Mouse (Mus musculus) heart, embryonic 11.5 days (tissue): ENCODE measurements at regions not wholly inside any gene's neighbourhood (a gene's known extent, or its start where the extent isn't known, plus 50 kb on each side); places are given as distances from the start of the nearest gene placed in this dataset.

ENCODE experiments used
- ATAC-seq: fragments of 200-750 bp; cut with Nextera tagmentation; replicated peaks from 2 replicates; pipeline ENCODE4 v1.8.0; 2017; ENCODE audit warnings: moderate library complexity; ENCODE audit not compliant: insufficient number of reproducible peaks, low FRiP score, low TSS enrichment
- H3K27ac ChIP-seq: fragments of 300-500 bp; sonication (generic); 2 replicates; pipeline ENCODE4 v1.5.1; 2014; ENCODE audit warnings: mild to moderate bottlenecking, low read depth, low read length
- H3K27me3 ChIP-seq: fragments of 300-500 bp; sonication (generic); 2 replicates; pipeline ENCODE4 v1.6.1; 2014; ENCODE audit warnings: mild to moderate bottlenecking, low read length, mixed read lengths; ENCODE audit not compliant: control insufficient read depth, insufficient read depth
- H3K36me3 ChIP-seq: fragments of 300-500 bp; sonication (generic); 2 replicates; pipeline ENCODE4 v1.6.1; 2014; ENCODE audit warnings: mild to moderate bottlenecking, low read length, moderate library complexity, mixed read lengths; ENCODE audit not compliant: control insufficient read depth, insufficient read depth
- H3K4me1 ChIP-seq: fragments of 300-500 bp; sonication (generic); 2 replicates; pipeline ENCODE4 v1.6.1; 2014; ENCODE audit warnings: low read length; ENCODE audit not compliant: control insufficient read depth, insufficient read depth
- H3K4me2 ChIP-seq: fragments of 300-500 bp; sonication (generic); 2 replicates; pipeline ENCODE4 v1.6.1; 2014; ENCODE audit warnings: mild to moderate bottlenecking, moderate library complexity
- H3K4me3 ChIP-seq: fragments of 300-500 bp; sonication (generic); 2 replicates; pipeline ENCODE4 v1.5.1; 2014; ENCODE audit warnings: low read depth, low read length
- H3K9ac ChIP-seq: fragments of 300-500 bp; sonication (generic); 2 replicates; pipeline ENCODE4 v1.6.1; 2014; ENCODE audit warnings: mild to moderate bottlenecking, low read depth, low read length, moderate library complexity
- H3K9me3 ChIP-seq: fragments of 300-500 bp; sonication (generic); replicated peaks from 2 replicates; pipeline ENCODE4 v1.6.1; 2016; ENCODE audit warnings: low read length; ENCODE audit not compliant: control insufficient read depth
- WGBS: fragments of 180-500 bp; shearing (Covaris S2); extraction: QIAGEN DNeasy Blood & Tissue Kit; methylation state at CpG from one replicate; pipeline ENCODE4 v1.1.7; 2014; ENCODE audit not compliant: insufficient replicate concordance; 5-methylcytosine and 5-hydroxymethylcytosine counted together

GRCm38 (mm10) chr16:93462286-93462610 is 141.6 kb downstream of the Setd4 start:
- no peak overlapping the region for H3K27ac ChIP-seq
- ATAC-seq: no peak
- H3K4me3 ChIP-seq: no peak overlapping the region
- H3K36me3 ChIP-seq: no peaks in the 10 kb centered on the region
- H3K9me3 ChIP-seq: no peaks in the 10 kb centered on the region
- peaks cover 11% of the 10 kb centered on the region for H3K27me3 ChIP-seq
- WGBS: 31% methylated on average over 8 of the region's 8 CpGs
- H3K4me2 ChIP-seq: peak overlapping the region; percentile 16
- H3K9ac ChIP-seq: no peak overlapping the region
- H3K4me1 ChIP-seq: peaks cover 18% of the 10 kb centered on the region

DNA sequence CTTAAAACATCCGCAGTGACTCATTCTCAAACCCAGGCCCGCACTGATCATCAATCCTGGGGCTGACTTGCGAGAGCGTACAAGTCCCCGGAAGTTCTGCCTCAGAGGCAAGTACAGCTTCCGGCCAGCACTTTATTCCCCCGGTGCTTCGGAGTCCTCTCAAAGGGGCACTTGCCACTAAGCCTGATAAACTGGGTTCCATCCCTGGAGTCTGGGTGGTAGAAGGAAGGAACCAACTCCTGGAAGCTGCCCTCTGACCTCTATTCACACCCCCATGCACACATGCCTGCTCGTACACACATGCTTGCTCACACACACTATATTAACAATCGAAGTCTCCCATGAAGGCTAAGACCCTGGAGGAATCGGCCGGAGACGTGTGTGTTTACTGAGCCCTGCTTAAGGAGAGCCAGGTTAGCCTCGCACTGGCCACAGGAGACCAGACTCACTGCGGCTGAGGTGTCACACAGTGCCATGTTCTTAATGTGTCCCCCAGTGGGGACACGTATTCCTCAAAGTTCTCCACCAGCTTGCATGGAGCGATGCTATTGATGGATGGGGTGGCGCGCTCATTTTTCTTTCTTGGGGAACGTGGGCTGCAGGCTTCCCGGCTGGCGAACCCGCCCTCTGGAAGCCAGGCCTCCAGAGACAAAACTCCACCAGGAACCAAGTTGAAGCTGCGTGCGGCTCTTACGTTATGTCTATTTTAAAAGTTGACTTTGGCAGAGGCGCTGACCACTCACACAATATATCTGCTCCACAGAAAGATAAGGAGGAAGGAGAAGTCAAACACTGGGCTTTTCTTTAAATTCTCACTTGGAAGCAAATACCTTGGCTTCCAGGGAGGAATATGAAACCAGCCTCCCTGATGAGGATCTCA is 142.2 kb downstream of the Setd4 start:
- no peak overlapping the region for H3K9ac ChIP-seq
- peak overlapping the region; percentile 16 for H3K4me2 ChIP-seq
- H3K27ac ChIP-seq: peak overlapping the region; percentile 70
- no peak for ATAC-seq
- no peaks in the 10 kb centered on the region for H3K9me3 ChIP-seq
- WGBS: 55% methylated on average over 27 of the region's 27 CpGs
- H3K27me3 ChIP-seq: peaks cover 11% of the 10 kb centered on the region
- no peaks in the 10 kb centered on the region for H3K36me3 ChIP-seq
- peaks cover 18% of the 10 kb centered on the region for H3K4me1 ChIP-seq
- no peak overlapping the region for H3K4me3 ChIP-seq

- H3K9ac ChIP-seq: no peak overlapping the region
- H3K36me3 ChIP-seq: no peaks in the 10 kb centered on the region
- H3K9me3 ChIP-seq: no peaks in the 10 kb centered on the region
- H3K4me3 ChIP-seq: no peak overlapping the region
- peaks cover 14% of the 10 kb centered on the region for H3K27me3 ChIP-seq
- no peak for ATAC-seq
- no peak overlapping the region for H3K4me2 ChIP-seq
- 38% methylated on average over 12 of the region's 12 CpGs for WGBS
- peaks cover 18% of the 10 kb centered on the region for H3K4me1 ChIP-seq
- no peak overlapping the region for H3K27ac ChIP-seq
Observed at GRCm38 (mm10) chr16:93459497-93460240, 144.2 kb downstream of the Setd4 start.

DNA sequence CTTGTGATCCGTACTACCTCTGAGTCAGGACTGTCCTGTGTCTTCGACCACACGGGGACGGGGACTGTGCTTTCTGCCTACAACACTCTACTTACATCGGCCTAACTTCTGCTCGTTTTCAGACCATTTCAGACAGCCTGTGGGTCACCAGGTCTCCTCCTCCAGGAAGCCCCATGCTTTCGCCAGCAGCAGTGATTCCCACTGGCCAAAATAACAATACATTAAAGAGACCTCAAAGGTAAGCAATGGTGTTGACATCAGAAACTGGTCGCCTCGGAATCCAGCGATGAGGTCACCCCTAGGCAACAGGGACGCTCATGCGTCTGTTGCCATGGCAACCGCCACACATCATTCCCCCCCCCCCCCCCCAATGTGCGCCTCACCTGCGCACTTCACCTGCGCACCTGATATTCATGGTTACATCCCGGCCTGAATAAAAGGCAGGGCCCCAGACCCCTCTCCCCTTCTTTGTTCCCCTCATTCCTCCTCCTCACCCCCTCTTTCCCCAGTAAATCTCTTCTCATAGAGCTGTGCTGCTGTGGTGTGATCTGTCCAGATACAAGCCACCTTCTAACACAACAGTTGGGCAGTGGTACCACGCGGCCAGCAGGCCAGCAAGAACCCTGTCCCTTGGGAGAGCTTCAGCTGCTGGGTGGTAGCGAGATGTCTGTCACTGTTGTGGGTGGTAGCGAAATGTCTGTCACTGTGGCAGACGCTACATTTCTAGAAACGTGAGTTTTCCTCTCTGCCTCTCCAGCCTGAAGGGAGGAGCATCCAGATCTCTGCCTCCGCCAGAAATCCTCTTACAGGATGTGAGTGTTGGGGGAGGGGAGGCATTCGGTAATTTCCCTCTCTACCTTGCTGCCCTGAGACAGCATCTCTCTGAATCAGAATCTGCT is 145.0 kb downstream of the Setd4 start:
- Histone ChIP-seq H3K36me3 (no peaks in the 10 kb centered on the region), H3K4me3 (no peak overlapping the region), H3K27me3 (peaks cover 14% of the 10 kb centered on the region), H3K4me2 (peak overlapping the region; percentile 23), H3K27ac (no peak overlapping the region), H3K9me3 (no peaks in the 10 kb centered on the region), H3K4me1 (peaks cover 18% of the 10 kb centered on the region), H3K9ac (no peak overlapping the region)
- no peak for ATAC-seq
- 38% methylated on average over 25 of the region's 25 CpGs for WGBS

GRCm38 (mm10) chr16:93458011-93458585 is 145.8 kb downstream of the Setd4 start:
- Histone ChIP-seq H3K27ac (no peak overlapping the region), H3K9me3 (no peaks in the 10 kb centered on the region), H3K4me1 (peaks cover 18% of the 10 kb centered on the region), H3K9ac (no peak overlapping the region), H3K4me2 (no peak overlapping the region), H3K36me3 (no peaks in the 10 kb centered on the region), H3K27me3 (peaks cover 14% of the 10 kb centered on the region), H3K4me3 (no peak overlapping the region)
- WGBS: 82% methylated on average over 20 of the region's 20 CpGs
- no peak for ATAC-seq

DNA sequence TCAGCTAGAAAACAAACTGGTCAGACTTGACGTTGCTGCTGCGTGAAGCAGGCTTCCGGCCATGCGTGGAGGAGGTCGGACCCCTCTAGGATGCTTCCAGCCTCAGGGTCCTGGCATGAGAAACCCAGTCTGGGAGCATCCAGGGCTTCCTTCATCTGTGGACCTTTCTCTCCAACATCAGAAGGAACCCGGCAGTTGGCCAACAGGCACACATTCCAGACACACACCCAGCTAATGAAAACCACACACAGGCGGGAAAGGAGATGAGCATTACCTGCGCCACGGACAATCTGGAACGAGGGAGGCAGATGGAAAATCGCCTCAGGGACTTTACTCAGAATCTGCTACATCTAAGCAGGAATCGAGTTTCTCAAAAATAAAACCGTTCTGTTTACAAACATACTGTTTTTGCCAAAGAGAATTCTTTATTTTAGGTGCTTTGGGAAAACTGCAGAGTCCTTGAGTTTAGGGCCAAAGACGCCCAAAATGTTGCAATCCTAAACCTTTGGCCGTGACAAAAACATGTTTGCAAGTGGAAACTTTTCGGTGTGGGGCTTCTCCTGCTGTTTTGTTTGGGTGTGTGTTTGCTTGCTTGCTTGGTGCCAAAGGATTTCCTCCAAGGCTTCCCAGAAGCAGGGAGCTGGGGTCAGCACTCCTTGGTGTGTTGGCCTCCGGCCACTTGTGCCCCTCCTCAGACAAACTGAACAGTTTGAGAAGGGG is 147.0 kb downstream of the Setd4 start:
- H3K4me3 ChIP-seq: no peak overlapping the region
- ATAC-seq: no peak
- H3K27me3 ChIP-seq: peaks cover 14% of the 10 kb centered on the region
- H3K9ac ChIP-seq: no peak overlapping the region
- H3K4me2 ChIP-seq: no peak overlapping the region
- WGBS: 84% methylated on average over 17 of the region's 17 CpGs
- H3K4me1 ChIP-seq: peaks cover 18% of the 10 kb centered on the region
- no peak overlapping the region for H3K27ac ChIP-seq
- H3K36me3 ChIP-seq: no peaks in the 10 kb centered on the region
- no peaks in the 10 kb centered on the region for H3K9me3 ChIP-seq

DNA sequence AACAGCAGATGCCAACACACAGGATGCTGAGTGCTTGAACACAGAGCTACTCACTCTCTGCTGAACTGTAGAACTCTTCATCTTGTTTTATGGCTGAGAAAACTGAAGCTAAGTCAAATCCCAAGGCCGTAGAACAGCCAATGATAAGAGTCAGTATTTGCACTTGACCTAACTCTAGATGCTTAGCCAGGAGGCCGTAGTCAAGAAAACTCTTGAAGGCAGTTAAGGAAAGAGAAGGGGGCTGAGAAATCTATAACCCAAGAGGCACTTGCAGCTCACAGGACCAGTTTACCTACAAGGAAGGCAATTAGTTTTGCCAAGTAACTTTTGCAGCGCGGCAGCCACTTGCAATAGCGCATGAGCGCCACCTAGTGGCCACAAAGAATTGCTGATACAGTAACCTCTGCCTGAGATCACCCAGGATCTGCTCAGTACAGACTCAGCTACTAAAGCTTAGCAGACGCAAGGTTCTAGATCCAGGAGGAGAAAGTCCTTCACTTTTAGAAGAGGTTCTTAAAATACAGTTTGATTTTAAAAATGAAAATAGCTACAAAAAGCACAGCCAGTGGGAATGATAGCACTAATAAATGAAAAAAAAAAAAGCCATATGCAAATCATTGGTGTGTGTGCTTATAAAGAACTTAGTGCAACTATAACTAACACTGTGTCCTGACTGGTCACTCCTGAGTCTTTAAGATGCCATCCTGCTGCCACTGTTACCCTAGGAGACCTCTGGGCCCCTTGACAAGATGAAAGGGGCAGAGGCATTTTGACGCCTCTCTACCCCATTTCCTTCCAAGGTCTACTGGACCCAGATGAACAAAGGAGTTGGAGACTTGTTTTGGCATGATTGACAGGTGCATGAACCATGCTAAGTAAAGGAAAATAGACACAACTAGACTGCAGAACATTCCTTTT is 149.5 kb downstream of the Setd4 start:
- Histone ChIP-seq H3K9ac (no peak overlapping the region), H3K9me3 (no peaks in the 10 kb centered on the region), H3K27ac (no peak overlapping the region), H3K4me1 (peaks cover 8% of the 10 kb centered on the region), H3K4me2 (no peak overlapping the region), H3K27me3 (peaks cover 4% of the 10 kb centered on the region; the same call in 1 of the 2 replicates), H3K4me3 (no peak overlapping the region), H3K36me3 (no peaks in the 10 kb centered on the region)
- 28% methylated on average over 8 of the region's 8 CpGs for whole genome bisulfite sequencing
- no peak for ATAC-seq
